Mouse (Mus musculus) adrenal gland, postnatal 14 days (tissue): ENCODE measurements around the gene Tfpi. TPM values are rescaled to one million over a fixed set of nuclear protein-coding genes. Genes with fewer than 3 reads are reported as not detected.

Experiments
- DNase-seq: peaks from one replicate; pipeline ENCODE4 v3.0.0; 2021; ENCODE audit warnings: mixed read lengths
- long read RNA-seq, 2 experiments: library from polyadenylated mRNA; stranded (forward); transcript quantifications; one replicate each; pipeline ENCODE4 v2.0.0; 2021
- total RNA-seq: library from RNA; stranded (reverse); gene quantifications from 2 replicates; pipeline ENCODE4 v1.2.3, GENCODE M21; 2021

The Tfpi gene
- total RNA-seq = 39.4 and 44.2 TPM in 2 replicates
- long read RNA-seq, experiment 1, transcript Tfpi-204 (8 exons, 3,614 nt) = major isoform, 9 of 70 reads
- long read RNA-seq, experiment 1, partial matches to known transcripts = 6 of 70 reads
- long read RNA-seq, experiment 1, other reads (novel, unspliced or antisense) = 49 of 70 reads
- long read RNA-seq, experiment 2, partial matches to known transcripts = 2 of 29 reads
- long read RNA-seq, experiment 2, other reads (novel, unspliced or antisense) = 23 of 29 reads

DNA sequence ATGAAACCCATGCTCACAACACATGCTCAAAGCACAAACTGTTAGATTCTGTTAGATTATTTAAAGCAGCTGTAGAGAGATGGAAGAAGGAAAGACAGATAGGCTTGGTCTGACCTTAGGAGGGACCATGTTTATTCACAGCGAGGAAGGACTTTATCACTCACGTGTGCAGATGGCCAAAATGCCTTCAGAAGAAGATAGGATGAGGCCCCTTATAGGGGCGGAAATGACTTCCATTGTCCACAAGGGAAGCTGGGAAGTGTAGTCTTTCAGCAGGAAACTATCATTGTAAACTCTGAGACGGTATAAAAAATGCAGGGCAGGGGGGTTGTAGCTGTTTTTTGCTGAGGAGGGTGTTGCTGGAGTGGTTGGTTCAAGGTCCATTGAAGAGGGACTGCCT lies at the start of gene Tfpi:
Gene Tfpi (minus strand): TSS at position 199 of the 400 bp plus-strand sequence.
- peak; percentile 25 for DNase-seq

DNA sequence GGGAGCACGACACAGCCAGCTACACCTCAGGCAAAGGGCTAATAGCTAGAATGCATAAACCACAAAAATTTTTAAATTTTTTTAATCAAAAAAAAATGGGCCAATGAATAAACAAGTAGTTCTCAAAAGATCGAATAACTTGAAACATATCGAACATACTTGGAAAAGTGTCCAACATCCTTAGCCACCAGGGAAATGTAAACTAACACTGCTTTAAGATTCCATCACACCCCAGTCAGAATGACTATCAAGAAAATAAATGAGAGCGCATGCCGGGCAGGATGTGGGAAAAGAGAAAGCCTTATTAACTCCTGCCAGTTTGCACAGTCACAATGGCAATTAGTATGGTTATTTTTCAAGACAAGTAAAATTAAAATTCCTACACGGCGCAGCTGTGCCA lies 49.6 kb upstream of the Tfpi start:
- no peak for DNase-seq

- no peak for DNase-seq
Measured at GRCm38 (mm10) chr2:84525806-84526205, 49.2 kb upstream of the Tfpi start.

DNA sequence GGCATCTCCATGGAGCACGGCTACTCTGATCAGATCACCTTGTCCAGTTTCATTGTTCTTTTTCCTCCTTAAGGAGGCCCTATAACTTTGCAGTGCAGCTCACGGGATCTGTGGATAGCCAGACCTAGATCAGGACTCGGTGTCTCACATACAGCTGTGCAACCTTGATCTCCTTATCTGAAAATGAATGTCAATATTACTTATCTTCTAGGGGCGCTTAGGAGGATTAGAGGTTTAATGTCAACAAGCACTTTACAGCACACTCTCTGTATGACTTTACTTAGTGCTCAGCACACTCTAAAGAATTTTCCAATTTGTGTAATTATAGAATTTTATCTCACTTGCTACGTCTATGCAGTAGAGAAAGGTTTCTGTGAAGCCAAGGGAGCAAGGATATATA lies 48.5 kb upstream of the Tfpi start:
- no peak for DNase-seq

DNA sequence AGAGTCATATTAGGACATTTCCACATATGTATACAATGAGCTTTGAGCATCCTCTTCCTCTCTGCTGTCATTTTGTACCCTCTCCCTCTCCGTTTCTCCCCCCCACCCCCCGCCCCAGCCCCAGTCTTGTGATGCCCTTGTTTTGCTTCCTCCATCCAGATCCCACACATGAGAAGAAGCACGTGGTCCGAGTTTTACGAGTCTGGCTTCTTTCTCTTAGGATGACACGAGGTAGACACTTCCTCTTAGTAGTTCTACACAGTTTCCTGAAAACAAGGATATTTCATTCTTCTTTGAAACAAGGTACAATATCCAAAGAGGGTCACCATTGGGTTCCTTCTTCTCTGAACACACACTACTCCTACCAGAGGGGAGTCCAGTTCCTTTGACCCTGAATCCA lies 47.4 kb upstream of the Tfpi start:
- DNase-seq = no peak

- DNase-seq = peak; percentile 49
Measured at GRCm38 (mm10) chr2:84523103-84523865, 46.7 kb upstream of the Tfpi start.

GRCm38 (mm10) chr2:84519514-84520067 lies 43.0 kb upstream of the Tfpi start:
- peak; percentile 16 for DNase-seq

- peak; percentile 22 for DNase-seq
Measured at GRCm38 (mm10) chr2:84518767-84519166, 42.2 kb upstream of the Tfpi start.

DNA sequence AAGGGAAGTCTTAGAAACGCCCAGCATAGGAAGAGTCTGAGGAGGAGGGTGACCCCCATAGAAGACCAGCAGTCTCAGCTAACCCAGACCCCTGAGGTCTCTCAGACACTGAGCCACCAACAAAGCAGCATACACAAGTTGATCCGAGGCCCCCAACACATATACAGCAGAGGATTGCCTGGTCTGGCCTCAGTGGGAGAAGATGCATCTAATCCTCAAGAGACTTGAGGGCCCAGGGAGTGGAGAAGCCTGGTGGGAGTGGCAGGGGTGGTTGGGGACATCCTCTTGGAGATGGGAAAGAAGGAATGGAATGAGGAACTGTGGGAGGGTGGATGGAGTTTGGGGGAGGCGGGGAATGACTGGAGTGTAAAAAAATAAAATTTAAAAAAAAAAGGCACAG lies 36.7 kb upstream of the Tfpi start:
- no peak for DNase-seq

GRCm38 (mm10) chr2:84511508-84511907 lies 34.9 kb upstream of the Tfpi start:
- no peak for DNase-seq

DNA sequence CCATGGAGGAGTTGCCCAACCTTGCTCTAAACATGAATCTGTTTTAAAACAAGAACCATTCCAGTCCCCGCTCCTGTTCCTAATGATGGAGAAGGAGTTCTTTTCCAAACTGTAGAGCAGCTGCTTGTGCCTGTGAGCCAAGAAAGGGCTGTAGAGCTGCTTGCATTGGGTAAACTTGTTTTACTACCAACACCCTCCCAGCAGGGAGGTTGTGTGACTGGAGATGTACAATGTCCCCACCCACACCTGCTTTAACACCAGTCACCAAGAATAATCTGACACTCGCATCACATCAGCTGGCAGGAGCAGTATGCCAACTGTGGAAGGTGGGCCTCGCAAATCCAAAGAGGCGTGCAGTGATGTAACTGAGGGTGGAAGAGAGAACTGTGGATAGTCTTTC lies 34.5 kb upstream of the Tfpi start:
- DNase-seq = no peak

- peak; percentile 18 for DNase-seq
Measured at GRCm38 (mm10) chr2:84504954-84505394, 28.4 kb upstream of the Tfpi start.

DNA sequence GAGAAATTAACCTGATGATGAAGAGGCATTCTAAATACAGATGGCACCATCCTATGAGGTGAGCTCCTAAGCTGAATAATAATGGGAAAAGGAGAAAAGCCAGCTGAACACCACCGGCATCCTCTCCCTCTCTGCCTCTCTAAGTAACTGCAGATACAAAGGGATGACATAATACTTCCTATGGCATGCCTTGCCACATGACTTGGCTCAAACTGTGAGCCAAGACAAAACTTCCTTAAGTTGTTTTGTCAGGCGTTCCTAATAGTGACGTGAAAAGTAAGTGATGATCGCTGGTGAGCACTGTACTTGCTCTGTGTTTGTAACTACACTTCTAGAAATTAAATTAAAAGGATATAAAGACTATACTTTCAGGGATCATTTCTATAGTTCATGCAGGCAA lies 27.7 kb upstream of the Tfpi start:
- no peak for DNase-seq

- no peak for DNase-seq
Measured at GRCm38 (mm10) chr2:84498921-84499320, 22.3 kb upstream of the Tfpi start.

GRCm38 (mm10) chr2:84495108-84495507 lies 18.5 kb upstream of the Tfpi start:
- no peak for DNase-seq

GRCm38 (mm10) chr2:84493626-84494025 lies 17.1 kb upstream of the Tfpi start:
- no peak for DNase-seq

GRCm38 (mm10) chr2:84491715-84492114 lies 15.1 kb upstream of the Tfpi start:
- DNase-seq = no peak

DNA sequence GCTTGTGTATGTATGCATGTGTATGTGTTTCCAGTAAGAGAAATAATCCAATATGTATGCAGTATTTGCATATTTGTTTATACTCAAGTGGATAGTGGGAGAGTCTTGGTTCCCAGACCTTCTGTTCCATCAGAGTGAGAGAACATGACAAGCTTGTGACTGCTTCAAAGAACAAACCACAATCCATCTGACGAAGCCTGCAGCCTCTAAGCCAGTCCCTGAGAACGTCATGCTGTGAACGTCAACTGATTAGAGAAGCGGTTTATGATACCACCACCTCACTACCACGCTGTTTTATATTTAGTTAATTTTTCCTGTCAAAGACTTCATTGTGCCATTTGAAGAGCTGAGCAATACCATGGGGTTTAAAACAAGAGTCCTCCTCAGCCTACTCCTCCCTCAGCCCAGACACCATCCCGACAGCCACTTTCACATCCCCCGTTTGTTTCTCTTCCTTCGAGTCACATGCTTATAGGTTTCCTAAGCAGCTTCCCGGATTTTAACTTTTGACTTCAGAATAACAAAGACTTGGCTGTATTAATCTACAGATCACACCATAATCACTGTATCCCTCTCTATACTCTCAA lies 11.2 kb upstream of the Tfpi start:
- DNase-seq = no peak

DNA sequence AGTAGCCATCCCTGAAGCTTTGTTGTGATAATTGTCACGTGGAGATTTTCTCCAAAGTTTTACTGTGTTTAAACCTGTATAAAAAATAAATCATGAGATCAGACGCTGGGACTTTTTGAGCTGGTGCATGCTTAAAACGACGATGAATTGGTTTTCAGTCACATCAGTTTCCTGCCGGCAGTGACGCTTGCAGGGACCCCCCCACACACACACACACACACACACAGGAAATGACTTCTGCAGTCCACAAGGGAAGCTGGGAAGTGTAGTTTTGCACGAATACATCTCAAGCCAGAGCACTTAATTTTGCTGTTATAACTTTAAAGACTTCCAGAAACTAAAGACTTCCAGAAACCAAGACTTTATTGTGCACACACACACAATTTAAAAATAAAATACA lies 5.3 kb upstream of the Tfpi start:
- peak; percentile 67 for DNase-seq

DNA sequence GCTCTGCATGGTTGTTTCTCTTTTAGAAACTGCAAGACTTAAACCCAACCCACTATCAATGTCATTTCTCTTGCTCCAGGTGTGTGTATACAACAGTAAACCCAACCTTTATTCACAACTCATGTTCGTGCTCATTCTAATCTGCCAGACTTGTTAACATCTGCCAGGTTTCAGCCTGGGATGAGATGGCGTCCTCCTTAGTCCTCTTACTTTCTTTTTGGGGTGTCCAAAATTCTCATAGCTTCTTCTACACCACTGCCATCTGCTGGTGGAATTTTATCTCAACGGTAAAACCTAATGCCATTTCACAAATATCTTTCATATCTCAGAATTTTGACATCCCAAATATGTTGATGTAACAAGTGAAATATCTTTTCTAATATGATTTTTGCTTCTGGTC lies 2.5 kb upstream of the Tfpi start:
- DNase-seq = peak; percentile 74

DNA sequence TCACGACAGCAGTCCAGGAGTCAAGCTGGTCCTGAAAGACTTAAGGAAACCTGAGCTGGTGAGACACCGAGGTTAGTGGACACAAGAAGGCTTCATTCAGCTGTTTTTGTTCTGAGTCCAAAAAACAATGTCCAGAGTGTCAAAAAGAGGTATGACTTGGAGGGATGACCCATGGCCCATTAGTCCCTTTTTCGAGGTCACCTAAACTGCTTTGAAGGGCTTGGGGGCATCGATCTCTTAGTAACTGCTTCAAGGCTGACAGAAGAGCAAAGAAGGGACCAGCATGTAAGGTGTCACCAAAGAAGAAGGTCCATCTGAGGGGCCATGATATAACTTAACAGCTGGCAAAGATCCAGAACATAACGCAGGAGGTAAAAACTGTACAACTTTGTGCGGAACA lies 1.2 kb upstream of the Tfpi start:
- no peak for DNase-seq

- DNase-seq = peak; percentile 14
Measured at GRCm38 (mm10) chr2:84476131-84476530, 444 bp downstream of the Tfpi start.

GRCm38 (mm10) chr2:84475601-84476000 lies 974 bp downstream of the Tfpi start:
- DNase-seq = no peak
